Mouse (Mus musculus) liver, embryonic 14.5 days (tissue): Measurements from ENCODE around the gene Olfr1270.
"Not testable (repeated sequence)": the region's sequence is repeated elsewhere in the genome, so short reads cannot be mapped to it uniquely, and the experiment has no call there.

Source experiments
- CTCF ChIP-seq: IDR thresholded peaks from 2 replicates; pipeline ENCODE4 v1.5.1; 2016; ENCODE audit warnings: antibody characterized with exemption, low read depth, control low read depth
- EP300 ChIP-seq: IDR thresholded peaks from 2 replicates; pipeline ENCODE4 v1.6.1; 2016; ENCODE audit warnings: antibody characterized with exemption, low read depth

GRCm38 (mm10) chr2:90195285-90195684 lies 42.4 kb upstream of the Olfr1270 start:
- not testable (repeated sequence) for TF ChIP-seq CTCF, EP300
